Mouse (Mus musculus): ENCODE data around the gene Mecom.

DNA sequence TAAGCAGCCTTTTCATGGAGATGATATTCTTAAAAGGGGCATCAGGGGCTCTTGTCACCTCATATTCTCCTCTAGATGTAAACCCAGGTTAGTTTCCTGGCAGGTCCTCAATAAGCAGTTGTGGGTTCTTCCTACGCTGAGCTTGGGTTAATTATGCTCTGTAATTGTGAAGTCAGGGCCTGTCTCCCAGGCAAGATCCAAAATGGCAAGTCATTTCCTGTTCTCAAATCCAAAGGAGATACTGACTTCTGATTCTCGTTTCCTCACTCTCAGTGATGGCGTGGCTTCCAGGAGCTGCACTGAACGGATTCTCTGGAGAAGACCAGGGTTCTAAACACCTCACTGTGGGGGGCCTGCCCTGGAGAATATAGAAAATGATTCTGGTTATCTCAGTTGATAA is 450.7 kb downstream of the Mecom start:
- TF ChIP-seq HCFC1 (IDR thresholded peaks at IDR 0.05; ENCODE audit: borderline replicate concordance, insufficient read depth, low read length): no peak
- TF ChIP-seq MAFK (IDR thresholded peaks at IDR 0.05; ENCODE audit: insufficient read depth, low read depth, low read length): no peak
- no peak for TF ChIP-seq CHD2 (IDR thresholded peaks at IDR 0.05; ENCODE audit: low read depth, low read length)
- no peak for TF ChIP-seq ZNF384 (IDR thresholded peaks at IDR 0.05; ENCODE audit: low read depth, low read length)
- no peak for TF ChIP-seq ZC3H11A (IDR thresholded peaks at IDR 0.05; ENCODE audit: borderline replicate concordance, low read depth, low read length)
